Mouse (Mus musculus): ENCODE data around the gene Rab8a. TPM values are rescaled to one million over a fixed set of nuclear protein-coding genes. Genes with fewer than 3 reads are reported as not detected.
A peak's percentile ranks its signal among the peaks of the same experiment; 100 is the strongest.

Rab8a gene
- total and polyA plus RNA-seq, 2 experiments from 2014 or later, result 33.9 to 50.8 TPM

DNA sequence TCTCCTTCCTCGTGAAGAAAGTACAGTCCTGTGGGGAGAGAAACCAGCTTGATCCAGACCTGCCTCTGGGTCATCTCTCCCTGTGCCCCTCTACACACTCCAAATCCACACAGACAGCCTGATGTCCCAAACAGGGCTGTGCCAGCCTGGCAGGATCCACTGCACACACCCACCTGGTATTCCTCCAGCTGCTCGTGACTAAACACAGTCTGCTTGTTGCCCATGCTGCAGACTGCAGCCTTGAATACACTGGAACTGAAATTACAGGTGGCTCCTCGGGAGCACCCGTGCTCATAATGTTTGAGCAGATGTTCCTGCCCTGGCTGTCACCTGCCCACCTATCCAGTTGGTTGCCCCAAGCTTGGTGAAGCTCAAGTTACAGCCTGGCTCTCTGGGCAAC lies 51.8 kb downstream of the Rab8a start, which contains the start of gene Cib3:
TSS of gene Cib3 (minus strand) at position 87 of the 400 bp plus-strand sequence.
- no peak within 1 kb of the TSS for H3K4me3 ChIP-seq (ENCODE audit: low read depth, low read length)
- no peaks in the 10 kb centered on the region for H3K36me3 ChIP-seq (replicated peaks; ENCODE audit: control insufficient read depth, insufficient read depth, low read length)
- no peaks in the 10 kb centered on the region for H3K27me3 ChIP-seq (ENCODE audit: control insufficient read depth, insufficient read depth, low read length)
- H3K27ac ChIP-seq (ENCODE audit: low read depth), result no peak within 1 kb of the TSS
- WGBS, result 60% methylated on average over 4 of the region's 4 CpGs
- no peak for DNase-seq (ENCODE audit: low spot score)
- TF ChIP-seq CTCF (IDR thresholded peaks at IDR 0.05; ENCODE audit: low read depth) (no peak), EP300 (IDR thresholded peaks at IDR 0.05; ENCODE audit: low read depth) (no peak)
- no peak within 1 kb of the TSS for H3K9ac ChIP-seq (replicated peaks; ENCODE audit: low read depth, low read length)
- H3K4me2 ChIP-seq (ENCODE audit: low read depth, low read length), result no peak within 1 kb of the TSS
- H3K4me1 ChIP-seq (ENCODE audit: control insufficient read depth, insufficient read depth), result no peaks in the 10 kb centered on the region
- H3K9me3 ChIP-seq (replicated peaks; ENCODE audit: control insufficient read depth, low read length), result no peaks in the 10 kb centered on the region
- no peak for ATAC-seq (ENCODE audit: insufficient read depth, low read depth)

DNA sequence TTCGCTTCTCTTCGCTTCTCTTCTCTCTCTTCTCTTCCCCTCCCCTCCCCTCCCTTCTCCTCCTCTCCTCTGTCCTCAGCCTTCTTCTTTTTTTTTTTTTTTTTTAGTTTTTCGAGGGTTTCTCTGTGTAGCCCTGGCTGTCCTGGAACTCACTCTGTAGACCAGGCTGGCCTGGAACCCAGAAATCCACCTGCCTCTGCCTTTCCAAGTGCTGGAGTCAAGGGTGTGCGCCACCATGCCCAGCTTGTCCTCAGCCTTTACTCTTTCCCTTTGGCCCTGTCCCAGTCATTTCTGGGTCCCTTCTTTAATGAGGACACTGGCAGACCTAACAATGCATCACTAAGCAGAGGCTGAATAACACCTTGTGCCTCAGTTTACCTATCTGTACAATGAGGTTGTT lies 52.5 kb downstream of the Rab8a start, which contains the start of gene Gm11034:
TSS of gene Gm11034 (minus strand) at position 101 of the 400 bp plus-strand sequence.
- Histone ChIP-seq H3K36me3 (replicated peaks; ENCODE audit: control insufficient read depth, insufficient read depth, low read length) (no peaks in the 10 kb centered on the region), H3K27ac (ENCODE audit: low read depth) (no peak within 1 kb of the TSS), H3K27me3 (ENCODE audit: control insufficient read depth, insufficient read depth, low read length) (no peaks in the 10 kb centered on the region), H3K9me3 (replicated peaks; ENCODE audit: control insufficient read depth, low read length) (no peaks in the 10 kb centered on the region), H3K4me3 (ENCODE audit: low read depth, low read length) (no peak within 1 kb of the TSS), H3K4me1 (ENCODE audit: control insufficient read depth, insufficient read depth) (no peaks in the 10 kb centered on the region), H3K9ac (replicated peaks; ENCODE audit: low read depth, low read length) (no peak within 1 kb of the TSS), H3K4me2 (ENCODE audit: low read depth, low read length) (no peak within 1 kb of the TSS)
- 67% methylated on average over 4 of the region's 4 CpGs for WGBS
- DNase-seq (ENCODE audit: low spot score) (no peak), ATAC-seq (ENCODE audit: insufficient read depth, low read depth) (no peak)
- TF ChIP-seq EP300 (IDR thresholded peaks at IDR 0.05; ENCODE audit: low read depth) (no peak), CTCF (IDR thresholded peaks at IDR 0.05; ENCODE audit: low read depth) (no peak)

DNA sequence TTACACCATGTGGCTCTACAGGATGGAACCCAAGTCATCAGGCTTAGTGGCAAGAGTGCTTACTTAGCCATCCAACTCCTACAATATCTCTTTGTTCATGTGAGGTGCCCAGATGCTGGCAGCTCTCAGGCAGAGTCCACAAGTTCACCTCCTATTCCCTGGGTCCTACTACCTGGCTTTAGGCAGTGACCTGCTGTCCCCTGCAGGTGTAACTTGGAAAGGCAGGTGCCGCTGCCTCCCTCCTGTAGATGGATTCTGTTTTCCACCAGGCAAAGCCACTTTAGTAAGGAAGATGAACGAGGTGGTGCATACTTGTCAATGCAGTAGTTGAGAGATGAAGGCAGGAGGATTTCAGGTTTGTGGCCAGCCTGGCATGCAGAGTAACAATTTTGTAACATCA lies 54.1 kb downstream of the Rab8a start:
- H3K4me1 ChIP-seq (ENCODE audit: control insufficient read depth, insufficient read depth), result no peaks in the 10 kb centered on the region
- no peak overlapping the region for H3K27ac ChIP-seq (ENCODE audit: low read depth)
- WGBS, result 38% methylated on average over 2 of the region's 2 CpGs
- H3K4me2 ChIP-seq (ENCODE audit: low read depth, low read length), result no peak overlapping the region
- H3K9ac ChIP-seq (replicated peaks; ENCODE audit: low read depth, low read length), result no peak overlapping the region
- ATAC-seq (ENCODE audit: insufficient read depth, low read depth) (no peak), DNase-seq (ENCODE audit: low spot score) (no peak)
- H3K27me3 ChIP-seq (ENCODE audit: control insufficient read depth, insufficient read depth, low read length), result no peaks in the 10 kb centered on the region
- no peaks in the 10 kb centered on the region for H3K9me3 ChIP-seq (replicated peaks; ENCODE audit: control insufficient read depth, low read length)
- no peaks in the 10 kb centered on the region for H3K36me3 ChIP-seq (replicated peaks; ENCODE audit: control insufficient read depth, insufficient read depth, low read length)
- no peak overlapping the region for H3K4me3 ChIP-seq (ENCODE audit: low read depth, low read length)
- TF ChIP-seq EP300 (IDR thresholded peaks at IDR 0.05; ENCODE audit: low read depth), result no peak
- peak; percentile 25 for TF ChIP-seq CTCF (IDR thresholded peaks at IDR 0.05; ENCODE audit: low read depth)

DNA sequence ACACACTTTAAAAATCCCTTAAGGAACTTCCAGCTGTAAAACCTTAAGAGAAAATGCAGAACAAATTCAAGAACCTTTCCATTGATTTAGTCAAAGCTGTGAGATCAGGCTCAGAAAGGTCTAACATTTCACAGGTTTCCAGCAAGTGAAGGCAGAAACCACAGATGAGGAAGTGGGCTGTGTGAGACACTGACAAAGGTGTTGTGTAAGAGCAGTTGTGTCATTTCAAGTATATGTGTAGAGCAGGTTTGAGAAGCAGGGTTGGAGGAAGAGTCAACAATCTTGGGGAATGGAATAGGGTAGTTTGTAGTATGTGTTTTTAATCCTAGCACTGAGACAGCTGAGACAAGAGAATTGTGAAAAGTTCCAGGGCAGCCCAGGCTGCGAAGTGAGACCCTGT lies 54.9 kb downstream of the Rab8a start:
- H3K4me3 ChIP-seq (ENCODE audit: low read depth, low read length), result no peak overlapping the region
- DNase-seq (ENCODE audit: low spot score) (no peak), ATAC-seq (ENCODE audit: insufficient read depth, low read depth) (no peak)
- no peaks in the 10 kb centered on the region for H3K36me3 ChIP-seq (replicated peaks; ENCODE audit: control insufficient read depth, insufficient read depth, low read length)
- WGBS, result 11% methylated on average over 1 of the region's 1 CpGs
- peaks cover 8% of the 10 kb centered on the region; the same call in 1 of the 2 replicates for H3K4me1 ChIP-seq (ENCODE audit: control insufficient read depth, insufficient read depth)
- no peaks in the 10 kb centered on the region for H3K9me3 ChIP-seq (replicated peaks; ENCODE audit: control insufficient read depth, low read length)
- no peak overlapping the region for H3K4me2 ChIP-seq (ENCODE audit: low read depth, low read length)
- H3K27me3 ChIP-seq (ENCODE audit: control insufficient read depth, insufficient read depth, low read length), result no peaks in the 10 kb centered on the region
- no peak overlapping the region for H3K9ac ChIP-seq (replicated peaks; ENCODE audit: low read depth, low read length)
- no peak for TF ChIP-seq CTCF (IDR thresholded peaks at IDR 0.05; ENCODE audit: low read depth)
- no peak for TF ChIP-seq EP300 (IDR thresholded peaks at IDR 0.05; ENCODE audit: low read depth)
- no peak overlapping the region for H3K27ac ChIP-seq (ENCODE audit: low read depth)

DNA sequence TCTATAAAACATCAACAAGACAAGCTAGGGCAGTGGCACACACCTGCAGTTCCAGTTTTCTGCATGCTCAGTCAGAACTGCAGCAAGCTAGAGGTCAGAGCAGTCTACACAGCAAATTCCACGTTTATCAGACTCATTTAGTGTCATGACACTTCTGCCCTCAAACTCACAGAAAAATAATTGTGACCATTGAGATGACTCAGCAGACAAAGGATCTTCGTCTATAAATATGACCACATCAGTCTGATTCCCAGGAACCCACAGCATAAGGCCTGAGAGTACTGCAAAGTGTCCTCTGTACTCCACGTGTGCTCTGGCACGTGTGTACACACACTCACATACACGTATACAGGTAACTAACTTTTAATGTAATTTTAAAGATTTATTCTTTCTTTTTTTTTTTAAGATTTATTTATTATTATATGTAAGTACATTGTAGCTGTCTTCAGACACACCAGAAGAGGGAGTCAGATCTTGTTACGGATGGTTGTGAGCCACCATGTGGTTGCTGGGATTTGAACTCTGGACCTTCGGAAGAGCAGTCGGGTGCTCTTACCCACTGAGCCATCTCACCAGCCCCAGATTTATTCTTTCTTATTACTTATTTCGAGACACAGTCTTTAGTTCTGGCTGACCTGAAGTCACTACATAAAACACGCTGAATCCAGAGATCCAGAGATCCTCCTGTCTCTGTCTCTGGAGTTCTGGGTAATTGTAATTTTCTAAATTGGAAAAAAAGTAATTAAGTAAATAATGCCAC lies 58.0 kb downstream of the Rab8a start:
- H3K36me3 ChIP-seq (replicated peaks; ENCODE audit: control insufficient read depth, insufficient read depth, low read length), result peaks cover 19% of the 10 kb centered on the region
- peaks cover 10% of the 10 kb centered on the region; the same call in 1 of the 2 replicates for H3K4me1 ChIP-seq (ENCODE audit: control insufficient read depth, insufficient read depth)
- no peaks in the 10 kb centered on the region for H3K9me3 ChIP-seq (replicated peaks; ENCODE audit: control insufficient read depth, low read length)
- H3K27ac ChIP-seq (ENCODE audit: low read depth), result peak overlapping the region; percentile 47; the same call in 1 of the 2 replicates
- peak overlapping the region; percentile 74 for H3K4me3 ChIP-seq (ENCODE audit: low read depth, low read length)
- TF ChIP-seq EP300 (IDR thresholded peaks at IDR 0.05; ENCODE audit: low read depth), result no peak
- no peak for TF ChIP-seq CTCF (IDR thresholded peaks at IDR 0.05; ENCODE audit: low read depth)
- H3K4me2 ChIP-seq (ENCODE audit: low read depth, low read length), result peak overlapping the region; percentile 34; the same call in 1 of the 2 replicates
- WGBS, result 73% methylated on average over 9 of the region's 10 CpGs
- DNase-seq (ENCODE audit: low spot score), result no peak
- H3K9ac ChIP-seq (replicated peaks; ENCODE audit: low read depth, low read length), result no peak overlapping the region
- ATAC-seq (ENCODE audit: insufficient read depth, low read depth), result no peak
- no peaks in the 10 kb centered on the region for H3K27me3 ChIP-seq (ENCODE audit: control insufficient read depth, insufficient read depth, low read length)

Measured in heart, postnatal 0 days (tissue).